8 mouse cellular contexts compared by ENCODE assay signal in the genomic region with DNA sequence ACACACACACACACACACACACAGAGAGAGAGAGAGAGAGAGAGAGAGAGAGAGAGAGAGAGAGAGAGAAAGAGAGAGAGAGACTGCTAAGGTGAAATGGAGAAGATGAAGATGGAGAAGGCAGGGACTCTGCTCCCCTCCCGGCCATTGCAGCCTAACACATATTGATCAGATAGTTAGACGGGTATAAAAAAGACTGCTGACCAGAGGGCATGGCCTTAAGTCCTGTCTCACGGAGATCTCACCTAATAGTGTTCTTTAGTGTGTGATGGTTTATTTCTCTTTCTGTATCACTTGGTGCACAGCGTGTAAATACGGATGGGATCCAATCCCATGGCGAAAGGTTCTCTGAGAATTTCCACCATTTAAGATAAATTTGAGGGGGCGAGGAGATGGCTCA. TPM values are rescaled to one million over a fixed set of nuclear protein-coding genes. Genes with fewer than 3 reads are reported as not detected.
A peak's percentile ranks its signal among the peaks of the same experiment; 100 is the strongest.
DNase-seq lines count a peak whose midpoint lies in the region; ATAC-seq lines count a peak whose summit lies in the region.

Gene Fam81a (minus strand): TSS at position 101 of the 400 bp plus-strand sequence.

- H3K4me1 ChIP-seq in kidney, embryonic 14.5 days (ENCODE audit: control insufficient read depth, insufficient read depth, low read length), result peaks cover 28% of the 10 kb centered on the region
- H3K4me1 ChIP-seq in embryonic facial prominence, embryonic 13.5 days, result peaks cover 24% of the 10 kb centered on the region
- peaks cover 20% of the 10 kb centered on the region for H3K4me1 ChIP-seq in hindbrain, embryonic 13.5 days (replicated peaks)
- peaks cover 2% of the 10 kb centered on the region; the same call in 1 of the 2 replicates for H3K4me1 ChIP-seq in liver, embryonic 15.5 days (replicated peaks)

- no peak for ATAC-seq in kidney, embryonic 14.5 days (ENCODE audit: low FRiP score, low TSS enrichment)
- ATAC-seq in embryonic facial prominence, embryonic 13.5 days (ENCODE audit: insufficient number of reproducible peaks, insufficient read depth, low FRiP score, low TSS enrichment, low read depth), result no peak
- ATAC-seq in hindbrain, embryonic 13.5 days (ENCODE audit: low FRiP score), result no peak
- no peak for ATAC-seq in liver, embryonic 15.5 days (ENCODE audit: insufficient read depth)

- peak within 1 kb of the TSS; percentile 63 for H3K9ac ChIP-seq in kidney, embryonic 14.5 days (ENCODE audit: low read depth, low read length)
- peak within 1 kb of the TSS; percentile 75 for H3K9ac ChIP-seq in embryonic facial prominence, embryonic 13.5 days
- H3K9ac ChIP-seq in hindbrain, embryonic 13.5 days, result peak within 1 kb of the TSS; percentile 79
- H3K9ac ChIP-seq in liver, embryonic 15.5 days, result no peak within 1 kb of the TSS

- 67% methylated on average over 7 of the region's 7 CpGs for WGBS in kidney, embryonic 14.5 days
- WGBS in embryonic facial prominence, embryonic 13.5 days, result 73% methylated on average over 7 of the region's 7 CpGs
- 68% methylated on average over 7 of the region's 7 CpGs for WGBS in hindbrain, embryonic 13.5 days
- 54% methylated on average over 7 of the region's 7 CpGs for whole genome bisulfite sequencing in liver, embryonic 15.5 days (ENCODE audit: insufficient replicate concordance)

- H3K9me3 ChIP-seq in kidney, embryonic 14.5 days (ENCODE audit: control insufficient read depth, low read length), result no peaks in the 10 kb centered on the region
- no peaks in the 10 kb centered on the region for H3K9me3 ChIP-seq in embryonic facial prominence, embryonic 13.5 days
- H3K9me3 ChIP-seq in hindbrain, embryonic 13.5 days, result no peaks in the 10 kb centered on the region
- H3K9me3 ChIP-seq in liver, embryonic 15.5 days (replicated peaks), result no peaks in the 10 kb centered on the region

- H3K4me2 ChIP-seq in kidney, embryonic 14.5 days (replicated peaks; ENCODE audit: low read depth, low read length), result peak within 1 kb of the TSS; percentile 98
- peak within 1 kb of the TSS; percentile 95 for H3K4me2 ChIP-seq in embryonic facial prominence, embryonic 13.5 days
- H3K4me2 ChIP-seq in hindbrain, embryonic 13.5 days, result peak within 1 kb of the TSS; percentile 93
- H3K4me2 ChIP-seq in liver, embryonic 15.5 days, result peak within 1 kb of the TSS; percentile 62

- DNase-seq in kidney, postnatal 36 days, result no peak
- DNase-seq in c-Kit-positive CD71-positive TER-119-positive erythroid progenitor cells, embryonic 14.5 days (ENCODE audit: low spot score), result no peak
- DNase-seq in ovary, postnatal 10 days (ENCODE audit: low spot score), result no peak
- DNase-seq in cerebellum, postnatal 4 days (ENCODE audit: low spot score in 2 of 2), result no peak

- H3K27me3 ChIP-seq in kidney, embryonic 14.5 days (ENCODE audit: control insufficient read depth, insufficient read depth, low read length), result peaks cover 5% of the 10 kb centered on the region; the same call in 1 of the 2 replicates
- H3K27me3 ChIP-seq in embryonic facial prominence, embryonic 13.5 days, result peaks cover 40% of the 10 kb centered on the region
- H3K27me3 ChIP-seq in hindbrain, embryonic 13.5 days, result peaks cover 11% of the 10 kb centered on the region; the same call in 1 of the 2 replicates
- peaks cover 39% of the 10 kb centered on the region for H3K27me3 ChIP-seq in liver, embryonic 15.5 days

- H3K4me3 ChIP-seq in kidney, embryonic 14.5 days (ENCODE audit: low read length), result peak within 1 kb of the TSS; percentile 70
- H3K4me3 ChIP-seq in embryonic facial prominence, embryonic 13.5 days, result peak within 1 kb of the TSS; percentile 69
- H3K4me3 ChIP-seq in hindbrain, embryonic 13.5 days, result peak within 1 kb of the TSS; percentile 66
- peak within 1 kb of the TSS; percentile 53 for H3K4me3 ChIP-seq in liver, embryonic 15.5 days (replicated peaks)

- no peaks in the 10 kb centered on the region for H3K36me3 ChIP-seq in kidney, embryonic 14.5 days (ENCODE audit: control insufficient read depth, insufficient read depth, low read length)
- H3K36me3 ChIP-seq in embryonic facial prominence, embryonic 13.5 days, result no peaks in the 10 kb centered on the region
- H3K36me3 ChIP-seq in hindbrain, embryonic 13.5 days, result no peaks in the 10 kb centered on the region
- H3K36me3 ChIP-seq in liver, embryonic 15.5 days (replicated peaks), result no peaks in the 10 kb centered on the region

- H3K27ac ChIP-seq in kidney, embryonic 14.5 days (ENCODE audit: low read depth, low read length), result no peak within 1 kb of the TSS
- H3K27ac ChIP-seq in embryonic facial prominence, embryonic 13.5 days, result no peak within 1 kb of the TSS
- peak within 1 kb of the TSS; percentile 76; the same call in 1 of the 2 replicates for H3K27ac ChIP-seq in hindbrain, embryonic 13.5 days
- no peak within 1 kb of the TSS for H3K27ac ChIP-seq in liver, embryonic 15.5 days (replicated peaks)

RNA-seq across cellular contexts. Expression of gene Fam81a, which starts in this region (rescaled TPM):
- 10.9 and 13.0 TPM in 2 replicates for polyA plus RNA-seq in kidney, embryonic 14.5 days (2014; fragmentation: Nextera tagmentation; extraction: Ambion mirVana)
- 8.5 and 12.1 TPM in 2 replicates for polyA plus RNA-seq in embryonic facial prominence, embryonic 13.5 days (2015; fragmentation: Nextera tagmentation; extraction: Ambion mirVana)
- 7.9 and 10.0 TPM in 2 replicates for polyA plus RNA-seq in hindbrain, embryonic 13.5 days (2015; fragmentation: Nextera tagmentation; extraction: Ambion mirVana)
- 0.52 and 0.56 TPM in 2 replicates for polyA plus RNA-seq in liver, embryonic 15.5 days (2015; fragmentation: Nextera tagmentation; extraction: Ambion mirVana)
